Mouse (Mus musculus) urinary bladder, postnatal 10 days (tissue): ENCODE results near the gene Cdh3.
A peak's percentile ranks its signal among the peaks of the same experiment; 100 is the strongest.
"Not testable (repeated sequence)": the region's sequence is repeated elsewhere in the genome, so short reads cannot be mapped to it uniquely, and the experiment has no call there.

Experiments
- DNase-seq: peaks from one replicate; pipeline ENCODE4 v3.0.0; 2022; ENCODE audit warnings: low spot score

Gene Cdh3

DNA sequence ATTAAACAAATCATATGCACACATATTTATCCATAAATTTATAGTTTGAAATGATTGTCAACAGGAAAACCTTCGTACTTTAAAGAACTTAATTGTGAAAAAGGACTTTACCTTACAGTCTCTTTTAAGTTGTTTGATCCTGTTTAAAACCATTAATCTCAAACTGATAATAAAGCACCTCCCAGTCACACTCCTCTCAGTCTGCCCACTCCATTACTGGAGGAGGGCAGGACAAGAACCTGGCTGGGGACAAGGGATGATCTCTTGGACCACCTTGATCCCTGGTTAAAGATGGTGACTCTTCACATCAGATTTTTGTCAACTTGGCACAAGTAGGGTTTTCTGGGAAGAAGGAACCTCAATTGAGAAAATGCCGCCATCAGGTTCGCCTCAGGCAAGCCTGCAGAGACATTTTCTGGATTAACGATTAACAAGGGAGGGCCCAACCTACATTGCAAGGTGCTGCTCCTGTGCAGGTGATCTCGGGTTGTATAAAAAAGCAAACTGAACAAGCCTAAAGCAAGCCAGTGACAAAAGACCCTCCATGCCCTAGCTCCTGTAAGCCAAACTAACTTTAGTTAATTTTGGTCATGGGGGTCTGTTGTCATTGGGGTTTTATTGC lies 61.0 kb downstream of the Cdh3 start:
- DNase-seq = no peak

DNA sequence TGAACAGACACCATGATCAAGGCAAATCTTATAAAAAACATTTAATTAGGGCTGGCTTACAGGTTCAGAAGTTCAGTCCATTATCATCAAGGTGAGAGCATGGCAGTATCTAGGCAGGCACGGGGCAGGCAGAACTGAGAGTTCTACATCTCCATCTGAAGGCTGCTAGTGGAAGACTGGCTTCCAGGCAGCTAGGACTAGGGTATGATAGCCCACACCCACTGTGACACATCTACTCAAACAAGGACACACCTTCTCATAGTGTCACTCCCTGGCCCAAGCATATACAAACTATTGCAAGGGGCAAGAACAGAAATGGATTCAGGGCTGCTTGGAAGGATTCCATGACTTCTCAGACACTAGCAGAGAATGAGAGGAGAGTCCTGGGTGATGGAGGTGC lies 61.5 kb downstream of the Cdh3 start:
- DNase-seq = not testable (repeated sequence)

DNA sequence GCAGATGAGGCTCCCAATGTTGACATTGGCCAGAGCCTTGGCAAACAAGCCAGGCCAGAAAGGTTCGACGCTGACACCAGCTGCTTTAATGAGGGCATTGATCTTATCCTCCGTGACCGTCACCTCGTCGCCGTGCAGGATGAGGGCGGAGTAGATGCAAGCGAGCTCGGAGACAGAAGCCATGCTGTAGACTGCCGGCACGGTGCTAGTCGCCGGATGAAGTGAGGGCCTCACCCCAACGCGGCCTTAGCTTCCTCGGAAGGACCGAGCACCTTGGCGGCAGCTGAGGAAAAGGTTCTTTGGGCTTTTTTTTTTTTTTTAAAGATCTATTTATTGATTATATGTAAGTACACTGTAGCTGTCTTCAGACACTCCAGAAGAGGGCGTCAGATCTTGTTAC lies 62.5 kb downstream of the Cdh3 start, which contains the start of gene Gm10073:
Gm10073 (minus strand) TSS at position 294 of the 400 bp plus-strand sequence.
- not testable (repeated sequence) for DNase-seq

DNA sequence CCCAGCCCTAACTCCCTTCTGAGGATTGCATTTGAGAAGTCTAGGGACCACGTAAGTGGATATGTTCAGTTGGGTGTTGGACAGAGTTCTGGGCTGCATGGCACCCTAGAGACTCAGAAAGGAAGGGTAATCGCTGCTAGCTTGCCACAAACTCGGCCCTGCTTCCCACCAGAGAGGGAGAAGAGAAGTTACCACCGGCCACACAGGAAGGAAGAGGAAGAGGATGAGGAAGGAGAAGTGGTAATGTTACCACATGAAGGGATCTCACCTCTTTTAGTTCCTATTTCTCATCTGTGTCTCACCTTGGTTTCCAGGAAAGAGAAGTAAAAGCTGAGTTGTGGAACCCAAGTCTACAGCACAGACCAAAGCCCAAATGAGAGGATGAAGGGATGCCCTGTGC lies 63.6 kb downstream of the Cdh3 start:
- DNase-seq = no peak

DNA sequence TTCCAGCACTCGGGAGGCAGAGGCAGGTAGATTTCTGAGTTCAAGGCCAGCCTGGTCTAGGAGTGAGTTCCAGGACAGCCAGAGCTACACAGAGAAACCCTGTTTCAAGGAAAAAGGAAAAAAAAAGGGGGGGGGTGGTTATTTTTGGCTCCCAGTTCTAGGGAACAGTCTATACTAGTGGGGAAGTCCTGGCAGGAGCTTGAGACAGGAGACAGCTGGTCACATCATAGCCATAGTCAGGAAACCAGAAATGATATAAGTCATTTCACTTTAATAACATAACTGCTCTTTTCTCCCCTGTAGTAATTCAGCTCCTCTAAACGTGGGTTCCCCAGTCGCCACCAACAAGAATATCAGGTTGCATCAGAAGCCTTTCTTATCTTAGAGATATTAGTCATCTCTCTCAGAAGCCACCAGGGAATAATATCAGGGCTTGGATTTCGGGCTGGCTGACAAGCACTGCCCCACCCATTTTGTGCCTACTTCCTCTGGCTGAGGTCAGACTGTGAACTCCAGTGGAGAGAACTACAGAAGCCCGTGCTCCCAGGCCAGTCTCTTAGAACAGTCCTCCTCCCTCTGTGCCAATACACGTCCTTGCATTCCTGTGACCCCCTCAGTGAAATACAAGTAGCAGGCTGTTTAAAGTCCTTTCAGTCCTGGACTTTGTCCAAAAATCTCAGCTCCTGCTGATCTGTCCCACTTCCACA lies 66.3 kb downstream of the Cdh3 start:
- no peak for DNase-seq

DNA sequence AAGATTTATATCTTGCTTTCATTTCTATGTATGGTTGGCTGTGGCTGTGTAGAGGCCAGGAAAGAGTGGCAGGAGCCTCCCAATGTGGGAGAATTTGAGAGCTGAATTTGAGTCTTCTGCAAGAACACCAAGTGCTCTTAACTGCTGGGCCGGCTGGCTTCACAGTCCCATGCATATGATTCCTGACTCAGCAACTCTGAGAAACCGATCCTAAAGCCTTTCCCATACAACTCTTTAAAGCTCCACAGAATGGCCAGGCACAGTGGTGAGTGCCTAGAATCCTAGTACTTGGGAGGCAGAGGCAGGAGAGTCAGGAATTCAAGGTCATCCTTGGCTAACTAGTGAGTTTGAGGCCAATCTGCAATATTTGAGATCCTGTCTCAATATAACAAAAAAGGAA lies 68.8 kb downstream of the Cdh3 start:
- no peak for DNase-seq

DNA sequence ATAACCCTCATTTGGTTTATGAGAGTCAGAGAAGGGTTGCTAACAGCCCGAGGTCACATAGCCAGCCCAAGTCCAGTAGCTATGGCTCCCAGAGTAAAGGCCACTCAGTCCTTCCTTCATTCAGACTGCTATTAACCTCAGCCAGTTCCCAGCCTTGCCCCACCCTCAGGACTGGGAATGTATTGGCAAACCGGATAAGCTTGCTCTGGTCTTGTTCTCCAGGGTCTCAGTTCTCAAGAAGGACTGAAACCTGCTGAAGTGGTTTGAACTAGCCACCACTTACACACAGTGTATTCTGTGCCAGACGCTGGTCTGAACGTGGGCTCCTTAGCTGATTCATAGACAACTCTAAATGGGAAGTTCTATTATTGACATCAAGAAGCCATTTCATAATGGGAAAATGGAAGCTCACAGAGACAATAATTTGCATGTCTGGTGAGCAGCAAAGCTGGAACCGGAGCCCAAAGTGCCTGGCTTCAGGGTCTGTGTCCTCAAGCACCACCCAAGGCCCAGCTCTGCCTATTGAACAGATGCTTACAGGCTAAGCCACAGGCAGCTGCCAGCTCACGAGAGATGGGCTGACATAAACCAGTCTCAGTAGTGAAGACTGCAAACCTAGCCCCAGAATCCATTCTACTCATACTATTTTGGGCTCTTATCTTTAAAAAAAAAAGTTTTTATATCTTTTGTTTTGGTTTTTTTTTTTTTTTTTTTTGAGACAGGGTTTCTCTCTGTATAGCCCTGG lies 70.8 kb downstream of the Cdh3 start:
- DNase-seq = no peak

DNA sequence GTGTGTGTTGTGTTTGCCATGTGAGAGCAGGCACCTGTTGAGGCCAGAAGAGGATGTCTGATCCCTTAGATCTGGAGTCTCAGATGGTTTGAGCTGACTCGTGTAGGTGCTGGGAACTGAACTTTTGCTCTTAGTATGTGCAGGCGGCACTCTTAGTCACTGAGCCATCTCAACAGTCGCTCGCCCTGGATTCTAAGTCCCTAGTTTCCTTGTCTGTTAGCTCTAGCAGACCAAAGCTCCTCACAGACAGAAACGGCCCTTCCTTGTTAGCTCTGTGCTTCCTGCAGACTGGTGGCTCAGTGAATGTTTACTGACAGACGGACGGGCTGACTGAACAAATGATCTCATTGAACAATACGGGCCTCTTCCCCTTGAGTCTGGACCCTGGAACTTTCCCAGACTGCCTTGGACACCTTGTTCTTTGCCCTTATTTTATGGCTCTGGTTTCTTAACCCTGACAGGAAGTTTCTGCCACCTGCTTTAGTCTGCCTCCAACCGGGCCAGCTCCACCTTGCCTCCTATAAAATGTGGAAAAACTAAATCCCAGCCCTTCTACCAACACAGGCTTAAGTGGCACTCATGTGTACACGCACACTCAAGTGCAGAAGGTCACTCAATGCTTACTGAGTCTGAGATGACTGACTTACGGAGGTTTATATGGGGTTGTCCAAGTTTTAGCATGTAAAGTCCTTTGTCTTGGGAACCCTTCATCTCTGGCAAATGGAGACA lies 74.4 kb downstream of the Cdh3 start:
- DNase-seq = no peak

DNA sequence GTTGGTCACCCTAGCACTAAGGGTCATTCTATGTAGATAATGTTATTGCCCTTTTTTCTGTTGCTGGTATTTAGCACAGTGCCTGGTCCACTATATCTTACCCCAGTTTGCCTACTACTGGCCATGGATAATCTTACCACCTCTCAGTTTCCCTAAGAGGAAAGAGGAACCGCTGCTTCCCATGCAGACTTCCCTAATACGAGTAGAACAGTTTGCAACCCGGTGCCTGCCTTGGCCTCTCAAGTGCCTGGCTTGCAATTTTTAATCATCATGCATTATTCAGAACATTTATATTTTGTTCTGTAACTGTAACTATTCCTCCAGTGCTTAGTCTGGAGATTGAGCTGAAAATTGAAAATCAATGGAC lies 75.0 kb downstream of the Cdh3 start:
- DNase-seq = no peak

DNA sequence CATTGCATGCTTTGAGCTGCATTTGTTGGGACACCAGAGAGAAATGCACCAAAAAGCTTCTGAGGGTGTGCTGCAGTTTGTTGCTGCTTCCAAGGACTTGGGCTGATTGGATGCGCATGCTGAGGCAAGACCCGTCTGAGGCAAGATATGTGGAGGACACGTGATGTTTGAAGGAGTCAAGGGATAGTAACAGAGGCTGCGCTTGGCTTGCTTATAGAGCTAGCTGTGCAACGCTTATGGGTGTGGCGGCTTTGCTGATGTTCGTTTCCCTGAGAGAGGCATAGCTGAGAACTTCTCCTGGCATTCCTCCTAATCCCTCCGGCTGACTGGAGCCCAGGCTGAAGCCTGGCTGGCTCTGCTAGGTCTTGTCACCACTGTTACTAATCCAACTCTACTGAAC lies 76.2 kb downstream of the Cdh3 start:
- DNase-seq = no peak

DNA sequence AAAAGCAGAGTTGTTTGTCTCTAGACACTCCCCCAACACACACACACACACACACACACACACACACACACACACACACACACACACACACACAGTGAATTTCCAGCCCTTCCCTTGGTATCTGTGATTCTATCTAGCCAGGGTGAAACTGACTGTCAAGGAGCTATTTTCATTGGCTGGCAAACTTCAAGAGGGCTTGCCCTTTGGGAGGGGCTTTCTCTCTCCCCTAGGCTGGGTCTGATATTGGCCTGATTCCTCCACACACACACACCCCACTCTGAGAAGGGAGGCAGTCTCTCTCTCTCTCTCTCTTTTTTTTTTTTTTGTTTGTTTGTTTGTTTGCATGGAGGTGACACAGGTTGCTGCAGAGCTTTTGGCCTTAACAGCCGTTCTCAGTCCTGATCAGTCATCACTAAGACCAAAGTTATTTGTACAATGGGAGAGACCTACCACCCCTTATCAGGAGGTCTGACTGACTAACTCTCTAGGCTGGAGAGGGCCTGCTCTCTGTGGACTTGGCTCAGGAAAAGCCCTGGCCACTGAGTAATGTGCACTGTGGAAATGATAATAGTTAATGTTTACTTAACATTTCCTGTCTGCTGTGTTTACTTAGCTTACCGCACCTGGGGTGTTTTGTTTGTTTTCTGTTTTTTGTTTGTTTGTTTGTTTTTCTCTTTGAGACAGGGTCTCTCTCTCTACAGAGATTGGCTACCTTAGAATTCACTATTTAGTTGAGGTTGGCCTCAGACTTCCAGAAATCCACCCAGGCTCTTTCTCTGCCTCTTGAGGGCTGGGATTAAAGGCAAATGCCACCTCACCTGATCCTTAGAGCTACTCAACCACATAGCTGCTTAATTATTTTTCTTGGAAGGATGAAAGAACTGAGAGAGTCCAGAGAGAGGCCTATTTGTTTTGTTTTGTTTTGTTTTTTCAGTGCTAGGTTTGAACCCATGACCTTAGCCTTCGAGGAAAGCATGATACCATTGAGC lies 78.0 kb downstream of the Cdh3 start:
- no peak for DNase-seq

DNA sequence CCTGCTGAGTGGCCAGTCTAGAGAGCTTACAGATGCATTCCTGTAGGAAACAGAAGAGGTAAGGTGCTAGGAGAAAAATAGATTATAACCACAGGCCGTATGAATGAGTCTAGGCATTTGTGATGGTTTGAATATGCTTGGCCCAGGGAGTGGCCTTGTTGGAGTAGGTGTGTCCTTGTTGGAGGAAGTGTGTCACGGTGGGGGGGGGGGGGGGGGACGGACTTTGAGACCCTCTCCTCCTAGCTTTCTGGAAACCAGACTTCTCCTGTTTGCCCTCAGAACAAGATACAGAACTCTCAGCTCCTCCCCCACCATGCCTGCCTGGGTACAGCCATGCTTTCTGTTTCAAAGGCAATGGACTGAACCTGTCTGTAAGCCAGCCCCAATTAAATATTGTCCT lies 81.8 kb downstream of the Cdh3 start:
- DNase-seq = no peak

DNA sequence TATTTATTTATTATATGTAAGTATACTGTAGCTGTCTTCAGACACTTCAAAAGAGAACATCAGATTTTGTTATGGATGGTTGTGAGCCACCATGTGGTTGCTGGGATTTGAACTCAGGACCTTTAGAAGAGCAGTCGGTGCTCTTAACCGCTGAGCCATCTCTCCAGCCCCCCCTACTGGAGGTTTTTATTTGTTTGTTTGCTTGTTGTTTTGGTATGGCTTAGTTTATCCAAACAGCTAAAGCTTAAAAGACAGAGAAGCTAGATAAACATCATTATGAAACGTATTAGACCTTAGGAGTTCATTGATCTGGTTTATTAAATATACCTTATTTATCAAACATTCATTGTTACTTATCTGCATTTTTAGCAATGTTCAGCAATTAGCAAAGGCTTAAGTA lies 84.9 kb downstream of the Cdh3 start:
- not testable (repeated sequence) for DNase-seq

DNA sequence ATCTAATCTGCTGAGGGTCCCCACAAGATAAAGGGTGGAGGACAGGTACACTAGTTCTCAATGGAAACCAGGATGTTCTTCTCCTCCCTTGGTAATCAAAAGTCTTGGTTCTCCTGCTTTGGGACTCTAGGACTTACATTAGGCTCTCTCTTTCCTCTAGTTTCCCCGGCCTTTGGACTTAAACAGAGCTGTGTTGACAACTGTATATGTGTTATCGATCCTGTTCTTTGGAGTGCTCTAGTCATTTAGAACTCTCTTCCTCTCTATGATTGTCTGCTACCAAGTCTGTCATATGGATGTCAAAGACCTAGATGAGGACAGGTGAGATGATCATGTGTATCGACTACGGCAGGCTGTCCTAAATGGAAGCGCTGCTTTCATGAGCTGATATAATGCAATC lies 86.4 kb downstream of the Cdh3 start:
- no peak for DNase-seq

DNA sequence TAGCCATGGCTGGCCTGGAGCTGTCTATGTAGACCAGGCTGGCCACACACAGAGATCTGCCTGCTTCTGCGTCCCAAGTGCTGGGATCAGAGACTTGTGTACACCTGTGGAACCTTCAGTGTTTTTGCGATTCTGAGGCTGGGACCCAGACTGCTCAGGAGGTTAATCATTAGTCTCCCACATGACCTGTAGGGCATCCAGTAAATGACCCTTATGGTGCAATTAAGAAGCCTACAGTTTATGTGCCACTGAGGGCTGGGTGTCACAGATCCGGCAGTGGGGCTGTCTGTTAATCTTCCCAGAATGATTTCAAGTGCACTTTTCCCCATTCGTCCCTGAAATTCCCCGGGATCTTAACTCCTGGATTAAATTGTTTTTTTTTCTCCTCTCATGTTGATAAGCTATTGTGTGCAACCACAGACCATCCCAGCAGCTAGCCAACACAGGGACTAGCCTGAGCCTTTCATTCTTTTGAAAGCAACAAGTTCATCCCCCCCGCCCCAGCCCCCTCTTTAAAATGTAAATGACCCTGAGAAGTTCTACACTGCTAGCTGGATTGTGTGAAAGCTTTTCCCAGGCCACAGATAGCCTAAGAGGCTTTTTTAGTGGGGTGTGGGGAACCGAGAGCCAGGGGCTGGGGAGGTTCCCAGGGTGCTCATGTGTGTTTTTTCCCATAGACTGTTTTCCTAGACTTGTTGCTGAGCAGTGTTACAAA lies 88.7 kb downstream of the Cdh3 start:
- no peak for DNase-seq

DNA sequence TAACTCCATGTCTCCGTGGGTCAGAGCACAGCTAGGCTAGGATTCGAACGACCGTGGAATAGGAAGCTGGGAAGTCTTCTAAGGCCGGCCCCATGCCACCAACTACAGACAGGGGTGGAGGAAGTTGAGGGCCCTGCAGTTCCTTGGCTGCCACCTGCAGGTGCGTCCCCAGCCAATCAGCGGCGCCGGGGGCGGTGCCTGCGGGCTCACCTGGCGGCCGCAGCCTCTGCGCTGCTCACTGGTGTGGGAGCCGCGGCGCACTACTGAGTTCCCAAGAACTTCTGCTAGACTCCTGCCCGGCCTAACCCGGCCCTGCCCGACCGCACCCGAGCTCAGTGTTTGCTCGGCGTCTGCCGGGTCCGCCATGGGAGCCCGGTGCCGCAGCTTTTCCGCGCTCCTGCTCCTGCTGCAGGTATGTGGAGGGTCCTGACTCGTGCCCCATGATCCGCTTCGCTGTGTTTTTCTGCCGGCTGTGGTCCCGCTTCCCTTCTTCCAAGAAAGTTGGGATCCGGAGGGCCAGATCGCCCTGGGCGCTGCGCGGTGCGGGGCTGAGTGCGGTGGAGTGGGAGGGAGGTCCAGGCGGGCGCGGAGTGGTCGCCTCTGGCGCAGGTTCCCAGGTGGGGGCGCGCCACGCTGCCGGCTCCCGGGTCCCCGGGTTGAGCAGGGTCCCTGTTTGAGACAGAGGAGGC lies 92.6 kb downstream of the Cdh3 start, which contains the start of gene Cdh1:
Cdh1 (plus strand) TSS at position 221 of the 689 bp plus-strand sequence.
- peak; percentile 51 for DNase-seq

DNA sequence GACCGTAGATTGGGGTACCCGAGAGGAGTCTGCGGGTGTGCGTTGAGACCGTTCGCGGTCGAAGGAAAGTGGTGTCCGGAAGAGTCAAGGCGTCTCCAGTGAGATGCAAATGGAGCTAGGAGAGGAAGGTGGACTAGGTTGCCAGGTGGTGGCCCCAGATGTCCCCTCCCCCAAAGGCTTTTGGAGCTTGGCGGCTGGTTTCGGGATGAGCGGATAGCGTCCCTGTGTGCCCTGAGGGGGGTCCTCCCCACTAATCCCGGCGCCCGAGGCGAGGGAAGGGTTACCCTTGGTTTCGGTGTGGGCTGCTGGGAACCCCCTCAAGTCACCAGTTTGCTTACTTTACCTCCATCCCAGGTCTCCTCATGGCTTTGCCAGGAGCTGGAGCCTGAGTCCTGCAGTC lies 93.2 kb downstream of the Cdh3 start:
- DNase-seq = no peak

DNA sequence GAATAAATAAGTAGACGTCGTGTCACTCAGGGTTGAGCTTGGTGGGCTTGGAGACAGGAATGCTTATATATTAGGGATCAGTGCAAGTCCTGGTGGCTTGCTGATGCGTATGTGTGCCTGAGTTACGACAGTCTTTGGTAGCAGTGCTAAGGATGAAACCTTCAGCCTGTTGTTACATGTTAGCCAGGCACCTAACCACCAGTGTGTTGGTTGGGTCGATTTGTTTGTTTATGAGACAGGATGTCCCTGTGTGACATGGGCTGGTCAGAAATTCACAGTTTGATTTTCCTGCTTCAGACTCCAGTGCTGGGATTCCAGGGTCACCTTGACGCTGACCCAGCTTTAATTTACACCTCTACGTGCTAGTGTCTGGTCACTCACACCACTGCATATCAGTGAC lies 95.0 kb downstream of the Cdh3 start:
- DNase-seq = no peak

DNA sequence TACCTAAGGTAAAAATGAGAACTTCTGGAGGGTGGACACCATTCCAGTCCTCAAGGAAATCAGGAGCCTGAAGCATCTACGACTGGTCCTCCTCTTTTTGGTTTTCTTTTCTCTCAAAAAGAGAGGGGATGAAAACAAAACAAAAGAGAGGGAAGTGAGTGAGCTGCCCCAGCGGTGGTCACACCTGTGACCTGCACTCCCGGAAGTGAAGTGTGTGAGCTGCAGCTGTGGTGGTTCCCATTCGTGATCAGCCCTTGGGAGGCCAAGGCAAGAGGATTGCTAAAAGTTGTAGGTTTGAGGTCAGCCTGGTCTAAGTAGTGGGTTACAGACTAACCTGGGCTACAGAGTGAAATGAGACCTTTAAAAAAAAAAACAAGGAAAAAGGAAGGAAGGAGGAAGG lies 95.4 kb downstream of the Cdh3 start:
- DNase-seq = no peak

DNA sequence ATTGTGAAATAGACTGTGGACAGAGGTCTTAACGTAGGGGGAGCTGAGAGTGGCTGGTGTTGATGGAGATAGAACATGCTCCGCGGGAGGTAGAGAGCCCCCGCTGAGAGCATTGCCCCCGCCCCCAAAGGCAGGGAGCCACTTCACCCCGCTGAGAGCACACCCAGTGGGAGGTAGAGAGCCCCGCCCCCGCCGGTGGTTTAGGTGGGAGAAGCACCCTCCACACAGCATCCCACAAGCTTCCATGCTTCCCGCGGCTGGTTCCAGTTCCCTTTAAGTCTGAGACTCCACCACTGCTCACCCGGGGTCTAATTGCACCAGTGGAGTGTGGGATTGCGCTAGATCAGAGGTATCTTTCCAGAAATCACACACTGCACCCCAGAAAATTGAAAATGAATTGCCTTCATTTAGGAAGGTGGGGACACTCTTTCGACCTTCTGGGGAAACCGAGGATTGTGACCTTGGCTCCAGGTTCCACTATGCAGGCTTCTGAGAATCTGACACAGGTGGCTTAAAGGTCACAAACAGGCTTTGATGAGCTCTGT lies 96.0 kb downstream of the Cdh3 start:
- DNase-seq = no peak
